Mouse (Mus musculus): Measurements from ENCODE around the gene Abhd11. TPM values are rescaled to one million over a fixed set of nuclear protein-coding genes. Genes with fewer than 3 reads are reported as not detected.

Gene Abhd11
- total and polyA plus RNA-seq, 2 experiments: 35.9 to 77.6 TPM

DNA sequence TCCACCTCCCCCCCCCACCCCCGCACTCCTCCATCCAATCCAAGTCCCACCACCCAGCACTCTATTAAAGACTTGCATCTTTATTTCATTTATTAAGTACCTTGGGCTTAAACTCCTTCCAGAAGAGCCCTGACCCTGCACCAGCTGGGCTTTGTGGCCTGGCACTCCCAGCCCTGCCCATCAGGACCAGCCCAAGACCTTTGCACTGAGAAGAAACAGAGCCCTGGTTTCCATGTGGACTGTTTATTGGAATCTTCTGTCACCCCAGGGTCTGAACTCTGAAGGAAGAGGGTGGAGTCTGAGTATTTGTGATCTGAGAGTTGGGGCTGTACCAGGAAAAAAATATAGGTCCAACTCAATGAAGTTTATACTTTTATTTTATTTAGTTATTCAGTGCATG is 25.8 kb upstream of the Abhd11 start:
- no peak overlapping the region for H3K4me3 ChIP-seq (ENCODE audit: insufficient read depth, low read depth, low read length)
- H3K36me3 ChIP-seq (ENCODE audit: control insufficient read depth, insufficient read depth, low read length): no peaks in the 10 kb centered on the region
- no peaks in the 10 kb centered on the region for H3K27me3 ChIP-seq (ENCODE audit: control insufficient read depth, insufficient read depth, low read length)
- 100% methylated on average over 1 of the region's 1 CpGs for WGBS
- H3K27ac ChIP-seq (replicated peaks; ENCODE audit: insufficient read depth, low read depth, low read length): no peak overlapping the region
- H3K79me2 ChIP-seq (ENCODE audit: control insufficient read depth, insufficient read depth, low read length): peaks cover 17% of the 10 kb centered on the region; the same call in 1 of the 2 replicates
- peak; percentile 75 for DNase-seq (ENCODE audit: extremely low read depth, low read depth, low spot score)
- no peak for TF ChIP-seq CTCF (IDR thresholded peaks at IDR 0.05; ENCODE audit: low read depth, low read length)
- TF ChIP-seq POLR2A (IDR thresholded peaks at IDR 0.05; ENCODE audit: extremely low read depth, insufficient read depth, low read length): no peak
- H3K9ac ChIP-seq (ENCODE audit: low read depth, low read length): no peak overlapping the region
- peaks cover 28% of the 10 kb centered on the region for H3K4me1 ChIP-seq (ENCODE audit: control insufficient read depth, insufficient read depth, low read length)

DNA sequence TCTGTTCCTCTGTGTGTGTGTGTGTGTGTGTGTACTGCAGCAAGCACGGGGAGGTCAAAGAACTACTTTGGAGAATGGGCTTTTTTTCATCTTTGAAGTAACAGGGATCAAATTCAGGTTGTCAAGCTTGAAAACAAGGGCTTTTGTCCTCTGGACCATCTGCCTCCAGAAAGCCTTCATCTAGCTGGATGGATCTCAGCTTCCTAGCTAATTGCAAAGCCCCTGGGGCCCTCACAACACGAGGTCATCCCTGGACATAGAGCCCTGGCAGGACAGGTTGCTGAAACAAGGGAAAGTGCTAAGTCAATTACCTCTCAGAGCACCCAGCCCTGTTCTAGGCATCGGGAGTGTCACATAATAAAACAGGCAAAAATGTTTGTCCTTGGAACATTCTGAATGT is 25.2 kb upstream of the Abhd11 start:
- Histone ChIP-seq H3K4me3 (ENCODE audit: insufficient read depth, low read depth, low read length) (no peak overlapping the region), H3K27me3 (ENCODE audit: control insufficient read depth, insufficient read depth, low read length) (no peaks in the 10 kb centered on the region), H3K36me3 (ENCODE audit: control insufficient read depth, insufficient read depth, low read length) (no peaks in the 10 kb centered on the region), H3K4me1 (ENCODE audit: control insufficient read depth, insufficient read depth, low read length) (peaks cover 28% of the 10 kb centered on the region), H3K9ac (ENCODE audit: low read depth, low read length) (no peak overlapping the region), H3K27ac (replicated peaks; ENCODE audit: insufficient read depth, low read depth, low read length) (peak overlapping the region; percentile 36), H3K79me2 (ENCODE audit: control insufficient read depth, insufficient read depth, low read length) (peaks cover 17% of the 10 kb centered on the region; the same call in 1 of the 2 replicates)
- TF ChIP-seq POLR2A (IDR thresholded peaks at IDR 0.05; ENCODE audit: extremely low read depth, insufficient read depth, low read length): no peak
- no peak for TF ChIP-seq CTCF (IDR thresholded peaks at IDR 0.05; ENCODE audit: low read depth, low read length)
- 21% methylated on average over 3 of the region's 3 CpGs for WGBS
- no peak for DNase-seq (ENCODE audit: extremely low read depth, low read depth, low spot score)

- Histone ChIP-seq H3K79me2 (ENCODE audit: control insufficient read depth, insufficient read depth, low read length) (peaks cover 17% of the 10 kb centered on the region; the same call in 1 of the 2 replicates), H3K27me3 (ENCODE audit: control insufficient read depth, insufficient read depth, low read length) (no peaks in the 10 kb centered on the region), H3K36me3 (ENCODE audit: control insufficient read depth, insufficient read depth, low read length) (no peaks in the 10 kb centered on the region), H3K9ac (ENCODE audit: low read depth, low read length) (peak within 1 kb of the TSS; percentile 85), H3K27ac (replicated peaks; ENCODE audit: insufficient read depth, low read depth, low read length) (peak within 1 kb of the TSS; percentile 84), H3K4me3 (ENCODE audit: insufficient read depth, low read depth, low read length) (peak within 1 kb of the TSS; percentile 94), H3K4me1 (ENCODE audit: control insufficient read depth, insufficient read depth, low read length) (peaks cover 26% of the 10 kb centered on the region)
- TF ChIP-seq POLR2A (IDR thresholded peaks at IDR 0.05; ENCODE audit: extremely low read depth, insufficient read depth, low read length): peak; percentile 99
- TF ChIP-seq CTCF (IDR thresholded peaks at IDR 0.05; ENCODE audit: low read depth, low read length): no peak
- 2% methylated on average over 25 of the region's 25 CpGs for WGBS
- DNase-seq (ENCODE audit: extremely low read depth, low read depth, low spot score): peak; percentile 99
Observed at GRCm38 (mm10) chr5:134985633-134986297, 23.2 kb upstream of the Abhd11 start, which contains the start of gene Cldn3. TSS of gene Cldn3 (plus strand) at chr5:134986214.

- Histone ChIP-seq H3K79me2 (ENCODE audit: control insufficient read depth, insufficient read depth, low read length) (peaks cover 17% of the 10 kb centered on the region; the same call in 1 of the 2 replicates), H3K27ac (replicated peaks; ENCODE audit: insufficient read depth, low read depth, low read length) (peak overlapping the region; percentile 84), H3K4me1 (ENCODE audit: control insufficient read depth, insufficient read depth, low read length) (peaks cover 23% of the 10 kb centered on the region), H3K27me3 (ENCODE audit: control insufficient read depth, insufficient read depth, low read length) (no peaks in the 10 kb centered on the region), H3K36me3 (ENCODE audit: control insufficient read depth, insufficient read depth, low read length) (no peaks in the 10 kb centered on the region), H3K9ac (ENCODE audit: low read depth, low read length) (peak overlapping the region; percentile 85), H3K4me3 (ENCODE audit: insufficient read depth, low read depth, low read length) (peak overlapping the region; percentile 94)
- DNase-seq (ENCODE audit: extremely low read depth, low read depth, low spot score): peak; percentile 40
- TF ChIP-seq CTCF (IDR thresholded peaks at IDR 0.05; ENCODE audit: low read depth, low read length) (peak; percentile 21; the same call in 1 of the 2 replicates), POLR2A (IDR thresholded peaks at IDR 0.05; ENCODE audit: extremely low read depth, insufficient read depth, low read length) (no peak)
- WGBS: 3% methylated on average over 79 of the region's 79 CpGs
Observed at GRCm38 (mm10) chr5:134986298-134987268, 22.4 kb upstream of the Abhd11 start.

GRCm38 (mm10) chr5:134989166-134989565 is 19.8 kb upstream of the Abhd11 start:
- peak overlapping the region; percentile 81 for H3K27ac ChIP-seq (replicated peaks; ENCODE audit: insufficient read depth, low read depth, low read length)
- H3K4me3 ChIP-seq (ENCODE audit: insufficient read depth, low read depth, low read length): no peak overlapping the region
- H3K27me3 ChIP-seq (ENCODE audit: control insufficient read depth, insufficient read depth, low read length): no peaks in the 10 kb centered on the region
- peak; percentile 36 for DNase-seq (ENCODE audit: extremely low read depth, low read depth, low spot score)
- WGBS: 36% methylated on average over 11 of the region's 11 CpGs
- H3K9ac ChIP-seq (ENCODE audit: low read depth, low read length): peak overlapping the region; percentile 44
- peaks cover 17% of the 10 kb centered on the region; the same call in 1 of the 2 replicates for H3K79me2 ChIP-seq (ENCODE audit: control insufficient read depth, insufficient read depth, low read length)
- no peak for TF ChIP-seq CTCF (IDR thresholded peaks at IDR 0.05; ENCODE audit: low read depth, low read length)
- TF ChIP-seq POLR2A (IDR thresholded peaks at IDR 0.05; ENCODE audit: extremely low read depth, insufficient read depth, low read length): no peak
- no peaks in the 10 kb centered on the region for H3K36me3 ChIP-seq (ENCODE audit: control insufficient read depth, insufficient read depth, low read length)
- peaks cover 19% of the 10 kb centered on the region for H3K4me1 ChIP-seq (ENCODE audit: control insufficient read depth, insufficient read depth, low read length)
